8 mouse cellular contexts compared by ENCODE assay signal in the genomic region with DNA sequence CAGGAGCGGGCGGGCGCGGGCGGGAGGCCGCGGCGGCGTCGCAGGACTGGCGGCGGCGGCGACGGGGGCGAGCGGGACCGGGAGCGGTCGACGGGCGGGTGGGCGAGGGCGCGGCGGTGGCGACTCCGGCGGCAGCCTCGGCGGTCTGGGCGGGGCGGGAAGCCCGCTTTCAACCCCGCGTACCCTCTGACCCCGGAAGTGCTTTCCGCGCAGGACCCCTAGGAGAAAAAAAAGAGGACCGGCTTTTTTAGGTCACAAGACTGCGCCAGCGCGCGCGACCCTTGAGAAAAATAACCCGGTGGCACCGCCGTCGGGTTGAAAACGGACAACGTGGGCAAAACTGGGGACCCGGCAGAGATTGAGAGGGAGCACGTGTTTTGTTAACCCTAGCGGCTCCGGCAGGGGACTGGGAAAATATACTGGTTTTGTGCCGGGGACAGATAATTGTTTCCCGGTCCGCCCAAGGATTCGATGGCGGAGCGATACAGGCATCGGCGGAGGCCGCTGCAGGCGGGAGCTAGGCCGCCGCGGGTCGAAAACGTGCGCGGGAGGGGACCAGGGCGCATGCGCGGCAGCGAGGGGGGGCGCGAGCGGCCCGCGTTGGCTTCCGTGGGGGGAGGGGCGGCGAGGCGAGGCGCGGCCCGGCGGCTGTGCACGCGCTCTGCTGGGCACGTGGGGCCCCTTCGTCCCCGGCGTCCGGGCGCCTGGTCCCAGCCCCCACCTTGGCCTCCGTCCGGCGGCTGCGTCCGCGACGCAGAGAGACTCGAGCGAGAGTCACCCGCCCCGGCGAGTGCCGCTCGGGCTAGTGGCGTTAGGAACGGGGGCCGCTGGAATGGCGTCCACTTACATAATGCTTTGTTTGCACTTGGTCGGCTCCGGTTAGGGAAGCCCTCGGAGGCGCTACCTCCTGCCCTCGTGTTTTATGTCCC. TPM values are rescaled to one million over a fixed set of nuclear protein-coding genes. Genes with fewer than 3 reads are reported as not detected.
A peak's percentile ranks its signal among the peaks of the same experiment; 100 is the strongest.
DNase-seq lines count a peak whose midpoint lies in the region; ATAC-seq and TF ChIP-seq lines count a peak whose summit lies in the region.

A gene (minus strand): TSS at position 290 of the 929 bp plus-strand sequence.

- no peaks in the 10 kb centered on the region for H3K27me3 ChIP-seq in heart, embryonic 10.5 days (ENCODE audit: insufficient read depth, poor library complexity, severe bottlenecking)
- H3K27me3 ChIP-seq in kidney, embryonic 15.5 days: no peaks in the 10 kb centered on the region

- peak within 1 kb of the TSS; percentile 100 for H3K27ac ChIP-seq in bone marrow macrophage, adult 2 months (ENCODE audit: insufficient read depth, low read depth, low read length)
- peak within 1 kb of the TSS; percentile 100 for H3K27ac ChIP-seq in embryonic fibroblast, embryonic 13.5 days (ENCODE audit: insufficient read depth, low read length)
- H3K27ac ChIP-seq in heart, embryonic 10.5 days: peak within 1 kb of the TSS; percentile 99
- H3K27ac ChIP-seq in kidney, embryonic 15.5 days: peak within 1 kb of the TSS; percentile 99

- H3K4me1 ChIP-seq in bone marrow macrophage, adult 2 months (ENCODE audit: control insufficient read depth, insufficient read depth, low read length): peaks cover 14% of the 10 kb centered on the region
- peaks cover 4% of the 10 kb centered on the region for H3K4me1 ChIP-seq in embryonic fibroblast, embryonic 13.5 days (ENCODE audit: control insufficient read depth, insufficient read depth, low read length)
- H3K4me1 ChIP-seq in heart, embryonic 10.5 days: peaks cover 25% of the 10 kb centered on the region
- H3K4me1 ChIP-seq in kidney, embryonic 15.5 days: peaks cover 25% of the 10 kb centered on the region

- no peaks in the 10 kb centered on the region for H3K9me3 ChIP-seq in heart, embryonic 10.5 days
- H3K9me3 ChIP-seq in kidney, embryonic 15.5 days (replicated peaks): no peaks in the 10 kb centered on the region

- H3K36me3 ChIP-seq in heart, embryonic 10.5 days: peaks cover 36% of the 10 kb centered on the region
- H3K36me3 ChIP-seq in kidney, embryonic 15.5 days: peaks cover 29% of the 10 kb centered on the region

- peak within 1 kb of the TSS; percentile 84 for H3K4me3 ChIP-seq in bone marrow macrophage, adult 2 months (ENCODE audit: insufficient read depth, low read length)
- H3K4me3 ChIP-seq in embryonic fibroblast, embryonic 13.5 days (ENCODE audit: insufficient read depth, low read length): peak within 1 kb of the TSS; percentile 79
- peak within 1 kb of the TSS; percentile 88 for H3K4me3 ChIP-seq in heart, embryonic 10.5 days
- H3K4me3 ChIP-seq in kidney, embryonic 15.5 days (replicated peaks): peak within 1 kb of the TSS; percentile 87

- ATAC-seq in kidney, embryonic 15.5 days (replicated peaks; ENCODE audit: low FRiP score): peak; percentile 86
- peak; percentile 59 for ATAC-seq in monocyte, adult 5-6 weeks (replicated peaks; ENCODE audit: insufficient number of reproducible peaks, low FRiP score, low TSS enrichment, poor library complexity, severe bottlenecking)

- TF ChIP-seq CTCF in bone marrow macrophage, adult 2 months (IDR thresholded peaks at IDR 0.05; ENCODE audit: low read depth, low read length): no peak
- no peak for TF ChIP-seq CTCF in embryonic fibroblast, embryonic 13.5 days (IDR thresholded peaks at IDR 0.05; ENCODE audit: borderline replicate concordance, insufficient read depth, low read length)

- WGBS in heart, embryonic 10.5 days: under 1% methylated on average over 102 of the region's 120 CpGs
- under 1% methylated on average over 91 of the region's 120 CpGs for WGBS in kidney, embryonic 15.5 days

- peak; percentile 96 for DNase-seq in A20 (ENCODE audit: low read depth, low spot score)
- DNase-seq in heart, embryonic 10.5 days (ENCODE audit: low spot score): peak; percentile 95
- DNase-seq in liver: peak; percentile 97
- DNase-seq in spleen, postnatal 4 days (ENCODE audit: low spot score in 2 of 2): peak; percentile 97 to 100

- TF ChIP-seq POLR2A in bone marrow macrophage, adult 2 months (IDR thresholded peaks at IDR 0.05; ENCODE audit: borderline replicate concordance, low read depth, low read length): no peak
- no peak; the same call in 1 of the 2 replicates for TF ChIP-seq POLR2A in embryonic fibroblast, embryonic 13.5 days (IDR thresholded peaks at IDR 0.05; ENCODE audit: low read depth, low read length)

- H3K4me2 ChIP-seq in kidney, embryonic 15.5 days: peak within 1 kb of the TSS; percentile 67

- peak within 1 kb of the TSS; percentile 96 for H3K9ac ChIP-seq in kidney, embryonic 15.5 days

RNA-seq across cellular contexts. Expression of the gene that starts here (rescaled TPM):
- 177 and 185 TPM in 2 replicates for polyA plus RNA-seq in bone marrow macrophage, adult 2 months (2012; ENCODE audit: insufficient read depth, insufficient read length, missing spikeins)
- 176 and 186 TPM in 2 replicates for polyA plus RNA-seq in embryonic fibroblast, embryonic 13.5 days (2011; ENCODE audit: insufficient read length, low read depth, missing spikeins)
- 411 and 428 TPM in 2 replicates for polyA plus RNA-seq in heart, embryonic 10.5 days (2016; fragmentation: Nextera tagmentation; extraction: Ambion mirVana)
- 488 and 506 TPM in 2 replicates for polyA plus RNA-seq in kidney, embryonic 15.5 days (2015; fragmentation: Nextera tagmentation; extraction: Ambion mirVana)
- total RNA-seq in monocyte, adult 5-6 weeks (2017): 36.4 to 57.1 TPM (median 52.3 TPM) in 3 replicates

Comparison
In these comparisons a context has a peak if more than half of its experiments do, and no peak if none do; other contexts are left out.
1. Peak in every context shown above with its lines: DNase-seq, ATAC-seq, H3K4me3 ChIP-seq and H3K27ac ChIP-seq.